14 mouse cellular contexts compared by ENCODE assay signal in genomic region chr8:109750274-109750673, GRCm38 (mm10). TPM values are rescaled to one million over a fixed set of nuclear protein-coding genes. Genes with fewer than 3 reads are reported as not detected.
DNase-seq lines count a peak whose midpoint lies in the region; ATAC-seq and TF ChIP-seq lines count a peak whose summit lies in the region.
"Had no signal": no experiment of that assay in that cellular context is flagged by ENCODE, and none has a peak within 500 bp of the region (broad histone marks: within the 10 kb centered on the region; RNA-seq: fewer than 3 reads in every experiment).

No protein-coding gene starts in this region.

- no peaks in the 10 kb centered on the region for H3K9me3 ChIP-seq in limb, embryonic 10.5 days (replicated peaks)
- H3K9me3 ChIP-seq: liver, embryonic 12.5 days; midbrain, embryonic 12.5 days had no signal

- TF ChIP-seq CTCF in Patski (IDR thresholded peaks at IDR 0.05): no peak
- no peak for TF ChIP-seq CTCF in embryonic fibroblast, embryonic 13.5 days (IDR thresholded peaks at IDR 0.05; ENCODE audit: borderline replicate concordance, insufficient read depth, low read length)

- H3K27me3 ChIP-seq in Patski: no peaks in the 10 kb centered on the region
- no peaks in the 10 kb centered on the region for H3K27me3 ChIP-seq in limb, embryonic 10.5 days (ENCODE audit: low read depth, poor library complexity, severe bottlenecking)
- H3K27me3 ChIP-seq: liver, embryonic 12.5 days; midbrain, embryonic 12.5 days had no signal

- CTCF ChIA-PET in Patski (lab: Charles Lee): interaction anchor here (1.1 kb wide), 2 partner anchors 12 to 14 kb away, joined by 3 to 4 read pairs; no protein-coding TSS in a partner anchor

- WGBS in limb, embryonic 10.5 days: 76% methylated on average over 5 of the region's 5 CpGs

- POLR2A ChIA-PET in Patski (lab: Charles Lee): interaction anchor here (0.7 to 1.0 kb wide), 2 partner anchors 15 to 21 kb away, joined by 3 to 16 read pairs; no protein-coding TSS in a partner anchor

- H3K27ac ChIP-seq in embryonic fibroblast, embryonic 13.5 days (ENCODE audit: insufficient read depth, low read length): peak overlapping the region; percentile 70
- no peak overlapping the region for H3K27ac ChIP-seq in limb, embryonic 10.5 days
- H3K27ac ChIP-seq: hindbrain, postnatal 0 days; liver, embryonic 12.5 days; midbrain, embryonic 12.5 days had no signal

- H3K36me3 ChIP-seq in limb, embryonic 10.5 days: no peaks in the 10 kb centered on the region
- H3K36me3 ChIP-seq: liver, embryonic 12.5 days; midbrain, embryonic 12.5 days had no signal

- peak; percentile 80 for ATAC-seq in Patski
- peak; percentile 59 for ATAC-seq in megakaryocyte, adult 5-6 weeks (ENCODE audit: poor library complexity, severe bottlenecking)
- ATAC-seq: hindbrain, postnatal 0 days had no signal

- no peak for TF ChIP-seq POLR2A in embryonic fibroblast, embryonic 13.5 days (IDR thresholded peaks at IDR 0.05; ENCODE audit: low read depth, low read length)

- in situ Hi-C loops in Patski (cut with MboI; ENCODE audit: low pct_unique_long_range_greater_than_20kb): no loop called here

- DNase-seq in kidney, adult 9 months: peak; percentile 26
- DNase-seq in kidney, adult 18-20 months: no peak
- DNase-seq in Patski (ENCODE audit: low read depth, low spot score): no peak
- no peak for DNase-seq in cerebellum, adult 9-10 months
- DNase-seq in adrenal gland, adult 8-10 months: no peak
- DNase-seq in limb, embryonic 10.5 days (ENCODE audit: low spot score): no peak
- DNase-seq: cerebellum, adult 18-20 months; layer of hippocampus, adult 9-11 months; right cerebral cortex, postnatal 25 days had no signal

- peaks cover 5% of the 10 kb centered on the region for H3K4me1 ChIP-seq in embryonic fibroblast, embryonic 13.5 days (ENCODE audit: control insufficient read depth, insufficient read depth, low read length)
- H3K4me1 ChIP-seq in limb, embryonic 10.5 days: no peaks in the 10 kb centered on the region
- H3K4me1 ChIP-seq: liver, embryonic 12.5 days; midbrain, embryonic 12.5 days had no signal

- no peak overlapping the region for H3K4me3 ChIP-seq in embryonic fibroblast, embryonic 13.5 days (ENCODE audit: insufficient read depth, low read length)
- H3K4me3 ChIP-seq in limb, embryonic 10.5 days: no peak overlapping the region
- H3K4me3 ChIP-seq: liver, embryonic 12.5 days; midbrain, embryonic 12.5 days had no signal

RNA-seq across cellular contexts. Expression of gene Atxn1l, which starts 12.7 kb away (rescaled TPM):
- 40.5 TPM for polyA plus RNA-seq in Patski (2021)
- 25.3 and 32.0 TPM in 2 replicates for polyA plus RNA-seq in embryonic fibroblast, embryonic 13.5 days (2011; ENCODE audit: insufficient read length, low read depth, missing spikeins)
- 14.5 and 15.0 TPM in 2 replicates for total RNA-seq in megakaryocyte, adult 5-6 weeks (2015)
- total RNA-seq in megakaryocyte, adult 5-6 weeks (2017): 17.7 and 21.3 TPM in 2 replicates
- 10 to 100 TPM; 42.1 to 57.0 (median 46.1) TPM for total RNA-seq in adrenal gland, adult 8-10 months (2022)
- polyA plus RNA-seq in limb, embryonic 10.5 days (2016; fragmentation: Nextera tagmentation; extraction: Ambion mirVana): 8.4 and 10.2 TPM in 2 replicates

RNA-seq across cellular contexts. Expression of gene Ap1g1, which starts 28.1 kb away (rescaled TPM):
- 104 TPM for polyA plus RNA-seq in Patski (2021)
- polyA plus RNA-seq in embryonic fibroblast, embryonic 13.5 days (2011; ENCODE audit: insufficient read length, low read depth, missing spikeins): 71.7 and 77.2 TPM in 2 replicates
- 80.6 and 85.2 TPM in 2 replicates for total RNA-seq in megakaryocyte, adult 5-6 weeks (2015)
- 68.4 and 80.5 TPM in 2 replicates for total RNA-seq in megakaryocyte, adult 5-6 weeks (2017)
- total RNA-seq in adrenal gland, adult 8-10 months (2022): 100 to 1,000 TPM in 1 of 4 experiments, 10 to 100 TPM in 3; 76.0 to 103 (median 90.0) TPM
- 44.0 and 50.4 TPM in 2 replicates for polyA plus RNA-seq in limb, embryonic 10.5 days (2016; fragmentation: Nextera tagmentation; extraction: Ambion mirVana)

RNA-seq across cellular contexts. Expression of gene Zfp821, which starts 44.9 kb away (rescaled TPM):
- 28.7 TPM for polyA plus RNA-seq in Patski (2021)
- 10.9 and 14.6 TPM in 2 replicates for polyA plus RNA-seq in embryonic fibroblast, embryonic 13.5 days (2011; ENCODE audit: insufficient read length, low read depth, missing spikeins)
- total RNA-seq in megakaryocyte, adult 5-6 weeks (2015): 4.7 and 6.0 TPM in 2 replicates
- 8.4 and 9.3 TPM in 2 replicates for total RNA-seq in megakaryocyte, adult 5-6 weeks (2017)
- 10 to 100 TPM in 3 of 4 experiments, 1 to 10 TPM in 1; 9.5 to 15.8 (median 12.4) TPM for total RNA-seq in adrenal gland, adult 8-10 months (2022)
- 34.8 and 42.5 TPM in 2 replicates for polyA plus RNA-seq in limb, embryonic 10.5 days (2016; fragmentation: Nextera tagmentation; extraction: Ambion mirVana)

RNA-seq across cellular contexts. Expression of gene Ist1, which starts 57.2 kb away (rescaled TPM):
- polyA plus RNA-seq in Patski (2021): 104 TPM
- 72.9 and 74.4 TPM in 2 replicates for polyA plus RNA-seq in embryonic fibroblast, embryonic 13.5 days (2011; ENCODE audit: insufficient read length, low read depth, missing spikeins)
- 88.7 and 95.1 TPM in 2 replicates for total RNA-seq in megakaryocyte, adult 5-6 weeks (2015)
- total RNA-seq in megakaryocyte, adult 5-6 weeks (2017): 97.5 and 108 TPM in 2 replicates
- total RNA-seq in adrenal gland, adult 8-10 months (2022): 100 to 1,000 TPM in 1 of 4 experiments, 10 to 100 TPM in 3; 85.7 to 100 (median 97.0) TPM
- 134 and 153 TPM in 2 replicates for polyA plus RNA-seq in limb, embryonic 10.5 days (2016; fragmentation: Nextera tagmentation; extraction: Ambion mirVana)
